Mouse (Mus musculus): ENCODE data around the gene Zbtb17. TPM values are rescaled to one million over a fixed set of nuclear protein-coding genes. Genes with fewer than 3 reads are reported as not detected.

The Zbtb17 gene
- polyA plus RNA-seq, 2 experiments = 5.1 to 8.7 TPM

DNA sequence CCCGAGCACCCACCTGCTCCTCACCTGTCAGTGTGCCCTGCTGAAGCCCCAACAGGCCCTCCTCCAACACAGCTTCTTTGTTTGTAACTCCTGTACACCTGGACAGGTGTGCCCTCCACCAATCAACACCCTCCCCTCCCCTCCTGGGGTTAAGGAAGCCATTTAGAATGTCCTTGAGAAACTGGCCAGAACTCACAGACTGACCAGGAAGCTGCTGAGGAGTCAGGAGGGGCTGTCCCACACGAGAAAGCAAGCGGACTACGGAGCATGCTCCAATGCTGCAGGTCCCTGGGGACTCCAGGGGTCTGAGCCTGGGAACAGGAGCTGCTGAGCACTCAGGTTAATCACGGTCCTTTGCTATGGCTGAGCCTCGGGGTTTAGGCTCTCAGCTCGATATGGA, 28.5 kb upstream of the Zbtb17 start, which contains the start of gene Clcnkb:
Gene Clcnkb (minus strand): TSS at position 91 of the 400 bp plus-strand sequence.
- H3K27ac ChIP-seq = no peak within 1 kb of the TSS
- DNase-seq (ENCODE audit: low read depth in 3 of 3, low spot score in 3 of 3) = no peak
- no peak within 1 kb of the TSS for H3K4me2 ChIP-seq (ENCODE audit: low read depth)
- TF ChIP-seq EP300 (IDR thresholded peaks at IDR 0.05; ENCODE audit: low read depth) (no peak), CTCF (IDR thresholded peaks at IDR 0.05; ENCODE audit: low read depth) (no peak)
- WGBS (ENCODE audit: insufficient replicate concordance) = 50% methylated on average over 7 of the region's 7 CpGs
- no peaks in the 10 kb centered on the region for H3K9me3 ChIP-seq (ENCODE audit: control insufficient read depth, low read length)
- H3K27me3 ChIP-seq (ENCODE audit: control insufficient read depth, insufficient read depth, low read length) = no peaks in the 10 kb centered on the region
- no peaks in the 10 kb centered on the region for H3K4me1 ChIP-seq (replicated peaks; ENCODE audit: control insufficient read depth in 2 of 2, insufficient read depth in 2 of 2, low read length in 1 of 2)
- ATAC-seq (ENCODE audit: insufficient read depth) = no peak
- H3K4me3 ChIP-seq (ENCODE audit: insufficient read depth in 1 of 2, low read depth in 2 of 2, low read length in 2 of 2) = no peak within 1 kb of the TSS
- no peaks in the 10 kb centered on the region for H3K36me3 ChIP-seq (replicated peaks; ENCODE audit: control insufficient read depth, insufficient read depth, low read depth)
- no peak within 1 kb of the TSS for H3K9ac ChIP-seq (replicated peaks)

DNA sequence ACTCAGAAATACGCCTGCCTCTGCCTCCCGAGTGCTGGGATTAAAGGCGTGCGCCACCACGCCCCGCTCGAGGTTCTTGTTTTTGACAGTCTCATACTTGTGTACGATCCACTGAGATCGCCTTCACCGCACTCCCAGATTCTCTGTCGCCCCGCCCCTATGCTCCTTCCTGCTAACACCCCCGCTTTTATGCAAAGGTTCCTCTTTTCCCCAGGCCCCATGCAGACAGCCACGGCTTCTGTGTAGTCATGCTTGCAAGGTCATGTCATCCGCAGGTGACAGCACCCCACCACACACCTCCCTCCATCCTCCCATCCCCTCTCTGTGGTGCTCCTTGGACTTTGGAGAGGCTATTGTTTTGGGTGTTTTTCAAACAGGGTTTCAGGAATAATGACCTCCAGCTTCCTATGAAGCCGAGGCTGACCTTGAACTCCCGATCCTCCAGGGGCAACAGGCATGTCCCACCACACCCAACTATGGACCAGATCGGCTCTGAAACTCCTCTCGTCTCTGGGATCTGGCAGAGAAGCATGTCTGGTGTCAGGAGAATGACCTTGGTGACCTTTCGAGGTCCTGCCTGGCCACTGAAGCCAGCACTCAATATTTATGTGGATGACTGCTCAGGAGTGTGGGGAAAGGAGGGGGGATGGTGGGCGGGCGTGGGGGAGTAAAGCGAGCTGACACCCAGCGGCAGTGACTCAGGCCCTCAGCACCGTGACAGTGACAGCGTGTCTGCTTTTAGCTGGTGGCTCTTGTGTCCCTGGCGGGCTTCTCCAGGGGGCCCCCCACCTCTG, 24.9 kb upstream of the Zbtb17 start:
- DNase-seq (ENCODE audit: low read depth in 3 of 3, low spot score in 3 of 3) (peak in 1 of 3 experiments; percentile 24), ATAC-seq (ENCODE audit: insufficient read depth) (no peak)
- H3K27ac ChIP-seq = no peak overlapping the region
- no peaks in the 10 kb centered on the region for H3K36me3 ChIP-seq (replicated peaks; ENCODE audit: control insufficient read depth, insufficient read depth, low read depth)
- H3K27me3 ChIP-seq (ENCODE audit: control insufficient read depth, insufficient read depth, low read length) = no peaks in the 10 kb centered on the region
- H3K9me3 ChIP-seq (ENCODE audit: control insufficient read depth, low read length) = no peaks in the 10 kb centered on the region
- no peak overlapping the region for H3K4me2 ChIP-seq (ENCODE audit: low read depth)
- H3K9ac ChIP-seq (replicated peaks) = no peak overlapping the region
- H3K4me1 ChIP-seq (replicated peaks; ENCODE audit: control insufficient read depth in 2 of 2, insufficient read depth in 2 of 2, low read length in 1 of 2) = no peaks in the 10 kb centered on the region
- WGBS (ENCODE audit: insufficient replicate concordance) = 12% methylated on average over 27 of the region's 27 CpGs
- H3K4me3 ChIP-seq (ENCODE audit: insufficient read depth in 1 of 2, low read depth in 2 of 2, low read length in 2 of 2) = no peak overlapping the region
- TF ChIP-seq CTCF (IDR thresholded peaks at IDR 0.05; ENCODE audit: low read depth) (no peak), EP300 (IDR thresholded peaks at IDR 0.05; ENCODE audit: low read depth) (no peak)

DNA sequence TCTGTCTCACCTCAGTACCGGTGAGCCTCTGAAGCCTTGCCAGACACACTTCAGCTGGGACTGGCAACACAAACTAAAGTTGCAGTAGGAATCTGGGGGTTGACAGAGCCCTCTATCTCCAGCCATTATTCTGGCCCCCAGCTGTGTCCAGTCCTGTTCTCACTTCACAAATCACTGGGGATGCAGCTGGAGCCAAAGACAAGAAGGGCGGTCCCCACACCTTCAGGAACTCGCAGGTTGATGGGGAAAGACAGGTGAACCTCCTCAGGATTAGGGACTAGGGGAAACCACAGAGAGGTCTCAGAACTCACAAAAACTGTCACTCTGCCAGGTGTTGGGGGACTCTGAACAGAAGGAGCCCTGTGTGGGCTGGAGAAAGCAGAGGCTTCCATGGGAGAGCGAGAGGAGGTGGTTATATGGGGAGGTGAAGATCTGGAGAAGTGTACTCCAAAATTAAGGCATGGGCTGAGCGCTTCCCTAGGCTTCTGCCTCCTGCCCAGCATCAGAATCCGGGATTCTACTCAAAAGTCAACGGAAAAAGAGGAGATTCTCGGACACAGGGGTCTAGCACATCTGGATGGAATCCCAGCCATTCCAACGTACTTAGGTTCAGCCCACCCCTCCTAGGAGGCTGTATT, 24.1 kb upstream of the Zbtb17 start, which contains the start of gene Hspb7:
Gene Hspb7 (plus strand): TSS at position 588 of the 638 bp plus-strand sequence.
- H3K4me1 ChIP-seq (replicated peaks; ENCODE audit: control insufficient read depth in 2 of 2, insufficient read depth in 2 of 2, low read length in 1 of 2) = no peaks in the 10 kb centered on the region
- no peak for TF ChIP-seq CTCF (IDR thresholded peaks at IDR 0.05; ENCODE audit: low read depth)
- no peak for TF ChIP-seq EP300 (IDR thresholded peaks at IDR 0.05; ENCODE audit: low read depth)
- no peak within 1 kb of the TSS for H3K4me3 ChIP-seq (ENCODE audit: insufficient read depth in 1 of 2, low read depth in 2 of 2, low read length in 2 of 2)
- H3K27ac ChIP-seq = no peak within 1 kb of the TSS
- H3K27me3 ChIP-seq (ENCODE audit: control insufficient read depth, insufficient read depth, low read length) = no peaks in the 10 kb centered on the region; the same call in 1 of the 2 replicates
- H3K9ac ChIP-seq (replicated peaks) = no peak within 1 kb of the TSS
- H3K9me3 ChIP-seq (ENCODE audit: control insufficient read depth, low read length) = no peaks in the 10 kb centered on the region
- no peak for ATAC-seq (ENCODE audit: insufficient read depth)
- H3K4me2 ChIP-seq (ENCODE audit: low read depth) = no peak within 1 kb of the TSS
- no peak for DNase-seq (ENCODE audit: low read depth in 3 of 3, low spot score in 3 of 3)
- H3K36me3 ChIP-seq (replicated peaks; ENCODE audit: control insufficient read depth, insufficient read depth, low read depth) = no peaks in the 10 kb centered on the region
- 39% methylated on average over 9 of the region's 9 CpGs for WGBS (ENCODE audit: insufficient replicate concordance)

- Histone ChIP-seq H3K9ac (replicated peaks) (no peak overlapping the region), H3K4me2 (ENCODE audit: low read depth) (no peak overlapping the region), H3K4me3 (ENCODE audit: insufficient read depth in 1 of 2, low read depth in 2 of 2, low read length in 2 of 2) (no peak overlapping the region), H3K36me3 (replicated peaks; ENCODE audit: control insufficient read depth, insufficient read depth, low read depth) (no peaks in the 10 kb centered on the region), H3K4me1 (replicated peaks; ENCODE audit: control insufficient read depth in 2 of 2, insufficient read depth in 2 of 2, low read length in 1 of 2) (no peaks in the 10 kb centered on the region), H3K9me3 (ENCODE audit: control insufficient read depth, low read length) (no peaks in the 10 kb centered on the region), H3K27ac (no peak overlapping the region), H3K27me3 (ENCODE audit: control insufficient read depth, insufficient read depth, low read length) (peaks cover 3% of the 10 kb centered on the region)
- ATAC-seq (ENCODE audit: insufficient read depth) (no peak), DNase-seq (ENCODE audit: low read depth in 3 of 3, low spot score in 3 of 3) (no peak)
- 32% methylated on average over 9 of the region's 9 CpGs for WGBS (ENCODE audit: insufficient replicate concordance)
- no peak for TF ChIP-seq EP300 (IDR thresholded peaks at IDR 0.05; ENCODE audit: low read depth)
- no peak for TF ChIP-seq CTCF (IDR thresholded peaks at IDR 0.05; ENCODE audit: low read depth)
Observed at GRCm38 (mm10) chr4:141420886-141421285, 23.6 kb upstream of the Zbtb17 start.

DNA sequence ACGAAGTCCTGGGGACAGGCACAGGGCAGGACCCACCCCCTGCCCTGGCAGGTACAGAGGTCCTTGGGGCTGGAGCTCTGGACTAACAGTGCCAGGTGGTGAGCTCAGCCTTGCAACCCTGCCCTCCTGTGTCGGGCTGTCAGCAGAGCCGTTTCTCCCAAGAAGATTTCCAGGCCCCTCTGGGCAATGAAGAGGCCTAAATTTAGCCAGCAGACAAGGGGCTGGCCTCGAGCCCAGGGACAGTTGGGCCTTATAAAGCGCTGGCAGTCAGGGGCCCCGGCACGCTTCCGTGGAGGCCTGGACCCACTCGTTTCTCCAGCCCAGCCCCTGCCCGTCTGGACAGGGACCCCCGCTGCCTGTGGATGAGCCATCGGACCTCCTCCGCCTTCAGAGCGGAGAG, 23.0 kb upstream of the Zbtb17 start:
- H3K9ac ChIP-seq (replicated peaks) = no peak overlapping the region
- H3K4me1 ChIP-seq (replicated peaks; ENCODE audit: control insufficient read depth in 2 of 2, insufficient read depth in 2 of 2, low read length in 1 of 2) = no peaks in the 10 kb centered on the region
- no peaks in the 10 kb centered on the region for H3K36me3 ChIP-seq (replicated peaks; ENCODE audit: control insufficient read depth, insufficient read depth, low read depth)
- no peak overlapping the region for H3K27ac ChIP-seq
- no peak overlapping the region for H3K4me2 ChIP-seq (ENCODE audit: low read depth)
- H3K9me3 ChIP-seq (ENCODE audit: control insufficient read depth, low read length) = no peaks in the 10 kb centered on the region
- TF ChIP-seq CTCF (IDR thresholded peaks at IDR 0.05; ENCODE audit: low read depth) (no peak), EP300 (IDR thresholded peaks at IDR 0.05; ENCODE audit: low read depth) (no peak)
- no peak overlapping the region for H3K4me3 ChIP-seq (ENCODE audit: insufficient read depth in 1 of 2, low read depth in 2 of 2, low read length in 2 of 2)
- H3K27me3 ChIP-seq (ENCODE audit: control insufficient read depth, insufficient read depth, low read length) = peaks cover 4% of the 10 kb centered on the region
- WGBS (ENCODE audit: insufficient replicate concordance) = 62% methylated on average over 14 of the region's 14 CpGs
- ATAC-seq (ENCODE audit: insufficient read depth) = no peak
- no peak for DNase-seq (ENCODE audit: low read depth in 3 of 3, low spot score in 3 of 3)
